Mouse (Mus musculus) mouse embryonic stem cell (cell line): ENCODE results near the gene Tent5b.
"Not testable (repeated sequence)": the region's sequence is repeated elsewhere in the genome, so short reads cannot be mapped to it uniquely, and the experiment has no call there.

Source experiments
- in situ Hi-C, 2 experiments: fragments of 300-500 bp; cut with MboI; formaldehyde crosslinking; loops; 1 replicate in 1 of 2; 3 replicates in 1 of 2; pipeline ENCODE4 v1.14.3; 2019 to 2020; ENCODE audit warnings: low sequenced_read_pairs in 2 of 2, low pct_unique_long_range_greater_than_20kb in 1 of 2, mixed read lengths in 1 of 2; ENCODE audit not compliant: unreplicated experiment in 1 of 2

Gene Tent5b

GRCm38 (mm10) chr4:133494867-133495266, 14.9 kb downstream of the Tent5b start:
- in situ Hi-C loops, result no loop called here

GRCm38 (mm10) chr4:133495711-133496110, 15.8 kb downstream of the Tent5b start:
- in situ Hi-C loops, result no loop called here

- in situ Hi-C loops, result no loop called here
Observed at GRCm38 (mm10) chr4:133496738-133497445, 17.0 kb downstream of the Tent5b start.

- in situ Hi-C loops, result no loop called here
Observed at GRCm38 (mm10) chr4:133497461-133498159, 17.7 kb downstream of the Tent5b start.

GRCm38 (mm10) chr4:133498160-133498724, 18.3 kb downstream of the Tent5b start, which contains the start of gene Trnp1:
Gene Trnp1 (minus strand): TSS chr4:133498550.
- in situ Hi-C loops, result no loop called here

- in situ Hi-C loops, result no loop called here
Observed at GRCm38 (mm10) chr4:133501514-133501913, 21.6 kb downstream of the Tent5b start.

GRCm38 (mm10) chr4:133504300-133504699, 24.4 kb downstream of the Tent5b start:
- in situ Hi-C loops, result no loop called here

- in situ Hi-C loops, result no loop called here
Observed at GRCm38 (mm10) chr4:133504755-133505485, 25.0 kb downstream of the Tent5b start.

GRCm38 (mm10) chr4:133506573-133506972, 26.6 kb downstream of the Tent5b start:
- in situ Hi-C loops, result no loop called here

- in situ Hi-C loops, result no loop called here
Observed at GRCm38 (mm10) chr4:133508990-133509389, 29.1 kb downstream of the Tent5b start.

GRCm38 (mm10) chr4:133511050-133511449, 31.1 kb downstream of the Tent5b start:
- in situ Hi-C loops, result no loop called here

GRCm38 (mm10) chr4:133512511-133512910, 32.6 kb downstream of the Tent5b start:
- in situ Hi-C loops, result not testable (repeated sequence)

- in situ Hi-C loops, result no loop called here
Observed at GRCm38 (mm10) chr4:133512972-133513371, 33.0 kb downstream of the Tent5b start.

GRCm38 (mm10) chr4:133518601-133519368, 38.9 kb downstream of the Tent5b start, which contains the start of gene Kdf1:
Gene Kdf1 (plus strand): TSS chr4:133518963.
- in situ Hi-C loops, result no loop called here

GRCm38 (mm10) chr4:133519369-133519665, 39.4 kb downstream of the Tent5b start:
- in situ Hi-C loops, result no loop called here

GRCm38 (mm10) chr4:133521502-133521901, 41.6 kb downstream of the Tent5b start:
- in situ Hi-C loops, result no loop called here

GRCm38 (mm10) chr4:133527788-133528187, 47.9 kb downstream of the Tent5b start:
- in situ Hi-C loops, result no loop called here

GRCm38 (mm10) chr4:133532777-133533176, 52.8 kb downstream of the Tent5b start:
- in situ Hi-C loops, result no loop called here
